ENCODE assay signal across 8 mouse cellular contexts in genomic region chr12:80653951-80654658, GRCm38 (mm10). TPM values are rescaled to one million over a fixed set of nuclear protein-coding genes. Genes with fewer than 3 reads are reported as not detected.
DNase-seq lines count a peak whose midpoint lies in the region; ATAC-seq and TF ChIP-seq lines count a peak whose summit lies in the region.

No protein-coding gene starts in this region.

- no peaks in the 10 kb centered on the region for H3K36me3 ChIP-seq in kidney, adult 2 months (ENCODE audit: control insufficient read depth, insufficient read depth, low read length)
- peaks cover 3% of the 10 kb centered on the region; the same call in 1 of the 2 replicates for H3K36me3 ChIP-seq in kidney, embryonic 15.5 days

- H3K4me3 ChIP-seq in kidney, adult 2 months (ENCODE audit: insufficient read depth, low read depth, low read length): no peak overlapping the region
- H3K4me3 ChIP-seq in kidney, embryonic 15.5 days (replicated peaks): no peak overlapping the region

- DNase-seq in kidney, adult 2 months: peak; percentile 65
- DNase-seq in cerebellum, postnatal 14 days: peak; percentile 31 to 41
- peak; percentile 33 for DNase-seq in kidney, postnatal 10 days
- DNase-seq in urinary bladder, adult 2 months (ENCODE audit: low spot score): peak; percentile 38
- DNase-seq in frontal cortex, postnatal 36 days (ENCODE audit: low spot score in 2 of 2): no peak
- no peak for DNase-seq in right cerebral cortex, adult 18-20 months
- no peak for DNase-seq in layer of hippocampus, postnatal 14 days (ENCODE audit: low spot score in 2 of 2)

- no peak for TF ChIP-seq CTCF in kidney, adult 2 months (conservative IDR thresholded peaks at IDR 0.05; ENCODE audit: insufficient read depth, insufficient read length, low read depth, low read length)

- no peak overlapping the region for H3K4me2 ChIP-seq in kidney, embryonic 15.5 days

- TF ChIP-seq POLR2A in kidney, adult 2 months (IDR thresholded peaks at IDR 0.05; ENCODE audit: low read depth, low read length): no peak

- H3K9ac ChIP-seq in kidney, embryonic 15.5 days: no peak overlapping the region

- no peaks in the 10 kb centered on the region for H3K9me3 ChIP-seq in kidney, embryonic 15.5 days (replicated peaks)

- H3K27ac ChIP-seq in kidney, adult 2 months (ENCODE audit: insufficient read depth, low read depth, low read length): peak overlapping the region; percentile 37; the same call in 1 of the 2 replicates
- no peak overlapping the region for H3K27ac ChIP-seq in kidney, embryonic 15.5 days

- H3K27me3 ChIP-seq in kidney, adult 2 months (replicated peaks; ENCODE audit: control insufficient read depth, insufficient read depth, low read length): no peaks in the 10 kb centered on the region
- no peaks in the 10 kb centered on the region for H3K27me3 ChIP-seq in kidney, embryonic 15.5 days

- 55% methylated on average over 7 of the region's 7 CpGs for WGBS in kidney, adult 2 months
- 91% methylated on average over 7 of the region's 7 CpGs for WGBS in kidney, embryonic 15.5 days

- H3K4me1 ChIP-seq in kidney, adult 2 months (ENCODE audit: control insufficient read depth, insufficient read depth, low read length): peaks cover 7% of the 10 kb centered on the region
- H3K4me1 ChIP-seq in kidney, embryonic 15.5 days: 0 out of 2 replicates have a peak, but pooled peaks cover 3% of the 10 kb centered on the region

- no peak for ATAC-seq in kidney, embryonic 15.5 days (replicated peaks; ENCODE audit: low FRiP score)

RNA-seq across cellular contexts. Expression of gene Erh, which starts 10.0 kb away (rescaled TPM):
- 23.3 and 36.8 TPM in 2 replicates for polyA plus RNA-seq in kidney, adult 2 months (2012; rRNA removed)
- polyA plus RNA-seq in kidney, embryonic 15.5 days (2015; fragmentation: Nextera tagmentation; extraction: Ambion mirVana): 312 and 331 TPM in 2 replicates
- 112 and 134 TPM in 2 replicates for polyA plus RNA-seq in urinary bladder, adult 2 months (2012; rRNA removed)
- total RNA-seq in layer of hippocampus, postnatal 14 days (2021): 10 to 100 TPM; 56.8 to 57.5 TPM

RNA-seq across cellular contexts. Expression of gene Slc39a9, which starts 10.4 kb away (rescaled TPM):
- polyA plus RNA-seq in kidney, adult 2 months (2012; rRNA removed): 48.3 and 58.2 TPM in 2 replicates
- polyA plus RNA-seq in kidney, embryonic 15.5 days (2015; fragmentation: Nextera tagmentation; extraction: Ambion mirVana): 28.7 and 29.0 TPM in 2 replicates
- polyA plus RNA-seq in urinary bladder, adult 2 months (2012; rRNA removed): 32.1 and 33.1 TPM in 2 replicates
- 10 to 100 TPM; 41.2 to 42.7 TPM for total RNA-seq in layer of hippocampus, postnatal 14 days (2021)

RNA-seq across cellular contexts. Expression of gene Plekhd1, which starts 38.3 kb away (rescaled TPM):
- polyA plus RNA-seq in kidney, adult 2 months (2012; rRNA removed): 7.4 and 8.8 TPM in 2 replicates
- polyA plus RNA-seq in kidney, embryonic 15.5 days (2015; fragmentation: Nextera tagmentation; extraction: Ambion mirVana): 1.8 and 2.0 TPM in 2 replicates
- 6.5 and 7.7 TPM in 2 replicates for polyA plus RNA-seq in urinary bladder, adult 2 months (2012; rRNA removed)
- 1 to 10 TPM; 4.8 to 9.1 TPM for total RNA-seq in layer of hippocampus, postnatal 14 days (2021)

Comparison
In these comparisons a context has a peak if more than half of its experiments do, and no peak if none do; other contexts are left out.
1. DNase-seq: peak in kidney, adult 2 months (single experiment), cerebellum, postnatal 14 days (2 of 2), kidney, postnatal 10 days (single experiment) and urinary bladder, adult 2 months (single experiment); none in frontal cortex, postnatal 36 days (0 of 2), right cerebral cortex, adult 18-20 months (single experiment) and layer of hippocampus, postnatal 14 days (0 of 2).